Mouse (Mus musculus) olfactory bulb, adult 2 months (tissue): Measurements from ENCODE around the gene Zpr1.

Experiments used
- CTCF ChIP-seq: fragments of 200-500 bp; IDR thresholded peaks from 2 replicates; pipeline ENCODE4 v1.5.1; 2012; ENCODE audit warnings: low read depth, mild to moderate bottlenecking, low read length, moderate library complexity; ENCODE audit not compliant: insufficient read depth
- POLR2A ChIP-seq: fragments of 200-500 bp; IDR thresholded peaks from 2 replicates; pipeline ENCODE4 v1.6.1; 2012; ENCODE audit warnings: mild to moderate bottlenecking, low read depth, low read length, moderate library complexity; ENCODE audit not compliant: insufficient read depth

DNA sequence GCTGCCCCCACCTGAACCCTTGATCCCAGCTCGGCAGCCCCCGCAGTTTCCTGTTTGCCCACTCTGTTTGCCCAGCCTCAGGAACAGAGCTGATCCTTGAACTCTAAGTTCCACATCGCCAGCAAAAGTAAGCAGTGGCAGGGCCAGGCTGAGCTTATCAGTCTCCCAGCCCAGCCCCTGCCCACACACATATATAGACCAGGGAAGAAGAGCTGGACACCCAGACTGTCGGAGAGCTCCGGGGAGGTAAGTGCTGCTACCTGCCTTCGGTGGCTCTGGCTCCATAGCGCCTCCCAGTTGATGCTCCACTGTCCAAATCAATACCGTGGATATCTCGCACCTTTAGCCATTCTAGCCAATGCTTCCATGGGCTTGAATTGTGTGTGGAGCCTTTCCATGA, 44.4 kb upstream of the Zpr1 start, which contains the start of gene Apoa1:
- TF ChIP-seq CTCF (no peak), POLR2A (no peak)
